Mouse (Mus musculus): Measurements from ENCODE around the gene Men1. TPM values are rescaled to one million over a fixed set of nuclear protein-coding genes. Genes with fewer than 3 reads are reported as not detected.

Gene Men1
- total and polyA plus RNA-seq, 2 experiments from 2014 or later: 57.8 to 93.4 TPM

DNA sequence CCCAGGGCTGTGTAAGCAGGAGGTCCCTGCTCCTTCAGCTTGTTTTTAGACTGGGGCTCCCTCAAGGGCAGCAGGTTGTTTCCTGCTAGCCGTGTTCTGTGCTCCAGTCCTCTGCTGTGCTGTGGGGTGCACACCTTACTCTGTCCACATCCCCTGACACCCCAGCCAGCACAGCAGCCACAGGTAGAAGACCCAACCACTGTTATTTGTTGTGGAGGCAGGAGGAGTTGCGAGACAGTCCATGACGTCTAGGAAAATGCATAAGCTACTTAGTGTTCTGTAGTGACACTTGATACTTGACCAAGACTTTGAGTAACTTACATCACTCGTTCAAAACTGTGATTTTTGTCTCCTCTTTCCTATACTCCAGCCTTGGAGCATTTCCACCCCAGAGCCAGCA is 35.8 kb upstream of the Men1 start:
- Histone ChIP-seq H3K27me3 (ENCODE audit: insufficient read depth, low read length) (no peaks in the 10 kb centered on the region), H3K4me1 (ENCODE audit: insufficient read depth, low read length) (no peaks in the 10 kb centered on the region), H3K4me3 (ENCODE audit: low read length) (no peak overlapping the region), H3K9ac (replicated peaks; ENCODE audit: low read length) (no peak overlapping the region), H3K9me3 (ENCODE audit: low read length) (no peaks in the 10 kb centered on the region), H3K4me2 (ENCODE audit: low read depth, low read length) (no peak overlapping the region), H3K27ac (no peak overlapping the region), H3K36me3 (ENCODE audit: insufficient read depth, low read length) (peaks cover 49% of the 10 kb centered on the region)
- 81% methylated on average over 4 of the region's 4 CpGs for WGBS
- no peak for ATAC-seq
- DNase-seq (ENCODE audit: low spot score): no peak
- no peak for TF ChIP-seq CTCF (IDR thresholded peaks at IDR 0.05; ENCODE audit: low read depth)

GRCm38 (mm10) chr19:6299450-6300267 is 35.1 kb upstream of the Men1 start:
- WGBS: 77% methylated on average over 7 of the region's 7 CpGs
- Histone ChIP-seq H3K4me3 (ENCODE audit: low read length) (no peak overlapping the region), H3K36me3 (ENCODE audit: insufficient read depth, low read length) (peaks cover 48% of the 10 kb centered on the region), H3K4me1 (ENCODE audit: insufficient read depth, low read length) (no peaks in the 10 kb centered on the region), H3K27ac (peak overlapping the region; percentile 54; the same call in 1 of the 2 replicates), H3K4me2 (ENCODE audit: low read depth, low read length) (no peak overlapping the region), H3K9me3 (ENCODE audit: low read length) (no peaks in the 10 kb centered on the region), H3K9ac (replicated peaks; ENCODE audit: low read length) (no peak overlapping the region), H3K27me3 (ENCODE audit: insufficient read depth, low read length) (no peaks in the 10 kb centered on the region)
- DNase-seq (ENCODE audit: low spot score) (no peak), ATAC-seq (no peak)
- TF ChIP-seq CTCF (IDR thresholded peaks at IDR 0.05; ENCODE audit: low read depth): no peak

DNA sequence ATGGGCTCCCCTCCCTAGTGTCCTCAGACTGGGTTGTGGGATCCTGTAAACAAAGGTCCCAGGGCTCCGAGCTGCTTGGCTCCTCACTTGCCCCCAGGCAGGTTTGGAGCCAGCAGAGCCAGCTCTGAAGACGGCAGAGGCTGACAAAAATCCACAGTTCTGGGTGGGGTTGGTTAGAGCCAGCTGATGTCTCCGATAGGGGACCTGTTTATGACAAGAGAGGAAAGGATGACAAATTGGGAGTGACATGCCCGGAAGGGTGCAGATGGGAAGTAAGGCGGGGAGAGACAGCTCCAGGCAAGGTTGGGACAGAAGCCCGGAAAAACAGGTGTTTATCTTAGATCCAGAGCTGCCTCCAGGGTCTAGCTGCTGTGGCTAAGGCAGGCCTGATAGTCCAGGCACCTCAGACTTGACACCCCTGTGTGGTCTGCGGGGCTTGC is 34.4 kb upstream of the Men1 start:
- H3K27ac ChIP-seq: peak overlapping the region; percentile 54; the same call in 1 of the 2 replicates
- H3K4me2 ChIP-seq (ENCODE audit: low read depth, low read length): no peak overlapping the region
- TF ChIP-seq CTCF (IDR thresholded peaks at IDR 0.05; ENCODE audit: low read depth): no peak
- WGBS: 38% methylated on average over 7 of the region's 7 CpGs
- DNase-seq (ENCODE audit: low spot score): peak; percentile 52
- no peaks in the 10 kb centered on the region for H3K9me3 ChIP-seq (ENCODE audit: low read length)
- 0 out of 2 replicates have a peak, but pooled peaks have one; percentile 16 for ATAC-seq
- no peak overlapping the region for H3K4me3 ChIP-seq (ENCODE audit: low read length)
- no peaks in the 10 kb centered on the region for H3K27me3 ChIP-seq (ENCODE audit: insufficient read depth, low read length)
- H3K9ac ChIP-seq (replicated peaks; ENCODE audit: low read length): no peak overlapping the region
- H3K4me1 ChIP-seq (ENCODE audit: insufficient read depth, low read length): no peaks in the 10 kb centered on the region
- peaks cover 40% of the 10 kb centered on the region for H3K36me3 ChIP-seq (ENCODE audit: insufficient read depth, low read length)

GRCm38 (mm10) chr19:6302114-6302513 is 32.7 kb upstream of the Men1 start:
- Histone ChIP-seq H3K36me3 (ENCODE audit: insufficient read depth, low read length) (peaks cover 25% of the 10 kb centered on the region), H3K9ac (replicated peaks; ENCODE audit: low read length) (no peak overlapping the region), H3K9me3 (ENCODE audit: low read length) (no peaks in the 10 kb centered on the region), H3K4me2 (ENCODE audit: low read depth, low read length) (no peak overlapping the region), H3K27me3 (ENCODE audit: insufficient read depth, low read length) (no peaks in the 10 kb centered on the region), H3K4me1 (ENCODE audit: insufficient read depth, low read length) (0 out of 2 replicates have a peak, but pooled peaks cover 4% of the 10 kb centered on the region), H3K27ac (peak overlapping the region; percentile 68), H3K4me3 (ENCODE audit: low read length) (no peak overlapping the region)
- WGBS: 92% methylated on average over 5 of the region's 5 CpGs
- DNase-seq (ENCODE audit: low spot score): no peak
- no peak for TF ChIP-seq CTCF (IDR thresholded peaks at IDR 0.05; ENCODE audit: low read depth)
- no peak for ATAC-seq

- Histone ChIP-seq H3K27ac (peak overlapping the region; percentile 68), H3K9ac (replicated peaks; ENCODE audit: low read length) (no peak overlapping the region), H3K27me3 (ENCODE audit: insufficient read depth, low read length) (no peaks in the 10 kb centered on the region), H3K4me3 (ENCODE audit: low read length) (no peak overlapping the region), H3K4me1 (ENCODE audit: insufficient read depth, low read length) (peaks cover 7% of the 10 kb centered on the region; the same call in 1 of the 2 replicates), H3K9me3 (ENCODE audit: low read length) (no peaks in the 10 kb centered on the region), H3K4me2 (ENCODE audit: low read depth, low read length) (no peak overlapping the region), H3K36me3 (ENCODE audit: insufficient read depth, low read length) (peaks cover 22% of the 10 kb centered on the region)
- 33% methylated on average over 4 of the region's 4 CpGs for whole genome bisulfite sequencing
- TF ChIP-seq CTCF (IDR thresholded peaks at IDR 0.05; ENCODE audit: low read depth): no peak
- DNase-seq (ENCODE audit: low spot score): peak; percentile 70
- ATAC-seq: peak; percentile 33
Measured at GRCm38 (mm10) chr19:6302522-6302921, 32.3 kb upstream of the Men1 start.

DNA sequence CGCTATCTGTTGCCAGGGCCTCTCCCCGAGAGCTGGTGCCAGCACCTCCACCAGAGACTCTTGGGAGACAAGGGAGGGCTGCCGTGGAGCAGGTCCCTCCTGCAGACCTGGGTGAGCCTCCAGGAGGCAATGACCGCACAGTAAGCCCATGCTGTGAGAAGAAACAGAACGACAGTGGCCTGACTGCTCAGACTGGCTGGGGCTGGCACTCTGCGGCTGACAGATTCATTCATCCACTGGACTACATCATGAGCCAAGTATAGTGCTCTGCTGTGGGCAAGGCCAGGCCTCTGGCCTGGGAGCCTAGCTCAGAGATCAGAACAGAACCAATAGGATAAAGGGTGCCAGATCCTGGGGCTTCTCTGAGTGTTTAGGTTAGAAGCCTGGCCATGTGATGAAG is 30.9 kb upstream of the Men1 start:
- no peak for DNase-seq (ENCODE audit: low spot score)
- H3K27ac ChIP-seq: peak overlapping the region; percentile 68; the same call in 1 of the 2 replicates
- no peak overlapping the region for H3K4me2 ChIP-seq (ENCODE audit: low read depth, low read length)
- no peak overlapping the region for H3K4me3 ChIP-seq (ENCODE audit: low read length)
- WGBS: 61% methylated on average over 6 of the region's 6 CpGs
- no peaks in the 10 kb centered on the region for H3K27me3 ChIP-seq (ENCODE audit: insufficient read depth, low read length)
- H3K4me1 ChIP-seq (ENCODE audit: insufficient read depth, low read length): peaks cover 7% of the 10 kb centered on the region; the same call in 1 of the 2 replicates
- no peak overlapping the region for H3K9ac ChIP-seq (replicated peaks; ENCODE audit: low read length)
- TF ChIP-seq CTCF (IDR thresholded peaks at IDR 0.05; ENCODE audit: low read depth): no peak
- peaks cover 9% of the 10 kb centered on the region for H3K36me3 ChIP-seq (ENCODE audit: insufficient read depth, low read length)
- no peak for ATAC-seq
- no peaks in the 10 kb centered on the region for H3K9me3 ChIP-seq (ENCODE audit: low read length)
